Mouse (Mus musculus): ENCODE measurements at regions not wholly inside any gene's neighbourhood (a gene's known extent, or its start where the extent isn't known, plus 50 kb on each side); places are given as distances from the start of the nearest gene placed in this dataset.
A peak's percentile ranks its signal among the peaks of the same experiment; 100 is the strongest.
"Not testable (repeated sequence)": the region's sequence is repeated elsewhere in the genome, so short reads cannot be mapped to it uniquely, and the experiment has no call there.

DNA sequence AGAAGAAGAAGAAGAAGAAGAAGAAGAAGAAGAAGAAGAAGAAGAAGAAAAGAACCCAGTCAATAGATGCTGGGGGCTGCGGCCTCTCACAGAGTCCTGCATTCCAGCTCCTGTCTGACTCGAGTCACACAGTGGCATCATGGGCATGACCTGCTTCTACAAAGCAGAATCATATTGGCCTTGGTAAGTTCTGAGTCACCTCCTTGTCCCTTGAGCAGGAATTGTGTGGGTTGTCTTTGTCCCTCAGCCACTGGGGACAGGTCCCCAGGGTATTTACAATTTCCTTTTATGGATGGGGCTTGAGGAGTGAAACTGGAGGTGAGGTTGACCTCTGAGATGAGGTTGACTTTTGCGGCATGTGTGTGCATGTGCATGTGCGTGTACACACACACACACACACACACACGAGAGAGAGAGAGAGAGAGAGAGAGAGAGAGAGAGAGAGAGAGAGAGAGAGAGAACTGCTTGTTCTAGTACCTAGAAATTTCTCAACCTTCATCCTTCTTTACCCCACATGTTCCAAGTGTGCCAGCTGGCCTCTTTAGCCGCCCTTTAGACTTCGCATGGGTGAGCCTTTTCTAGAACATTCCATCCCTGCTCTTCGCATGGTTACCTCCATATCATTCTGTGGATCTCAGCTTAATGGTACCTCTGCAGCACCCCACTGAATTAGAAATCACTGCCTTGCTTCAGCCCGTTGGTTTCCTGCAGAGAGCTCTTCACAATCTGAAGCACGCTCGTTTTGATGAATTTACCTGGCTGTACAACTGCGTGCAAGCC is 283.2 kb downstream of the 4933412E24Rik start:
- no peak for DNase-seq (ENCODE audit: low read depth)

DNA sequence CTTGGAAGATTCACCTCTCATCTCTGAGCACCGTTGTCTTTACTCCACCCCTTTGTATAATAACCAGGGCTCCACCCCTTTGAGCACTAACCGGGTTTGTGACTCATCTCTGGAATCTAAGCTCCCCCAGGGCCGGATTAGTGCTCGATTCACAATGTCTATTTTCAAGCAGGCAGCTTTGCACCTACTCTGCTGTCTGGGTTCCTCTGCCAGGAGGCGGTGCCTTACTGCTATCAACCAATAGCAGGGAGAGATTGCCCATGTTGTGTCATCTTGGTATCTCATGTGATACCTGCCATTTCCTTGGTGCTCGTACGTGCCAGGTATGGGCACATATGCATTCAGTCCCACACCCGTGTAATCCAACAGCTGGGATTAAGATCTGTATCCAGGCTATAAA is 285.3 kb downstream of the 4933412E24Rik start:
- peak; percentile 89 for DNase-seq (ENCODE audit: low read depth)

GRCm38 (mm10) chr15:59728817-59729560 is 287.4 kb downstream of the 4933412E24Rik start:
- DNase-seq (ENCODE audit: low read depth), result no peak

DNA sequence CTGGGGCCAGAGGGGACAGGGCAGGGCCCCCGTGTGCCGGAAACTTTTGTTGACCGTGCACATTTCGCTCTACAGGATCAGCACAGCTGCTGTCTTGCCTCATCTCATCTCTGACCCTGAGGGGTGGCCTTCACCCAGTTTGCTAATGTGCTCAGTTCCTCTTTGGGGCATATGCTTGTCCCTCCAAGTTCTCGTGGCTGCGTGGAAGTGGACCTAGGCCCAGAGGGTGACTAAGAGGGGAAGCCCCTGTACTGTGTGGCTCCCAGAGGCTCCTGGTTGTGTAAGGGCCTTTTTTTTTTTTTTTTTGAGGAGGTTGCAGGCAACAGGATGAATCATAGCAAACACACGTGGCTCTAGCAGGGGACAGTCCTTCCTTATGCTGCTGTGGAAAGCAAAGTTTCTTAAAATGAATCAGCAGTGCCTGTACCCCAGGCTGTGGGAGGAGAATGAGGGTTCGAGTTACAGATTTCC is 288.2 kb downstream of the 4933412E24Rik start:
- no peak for DNase-seq (ENCODE audit: low read depth)

GRCm38 (mm10) chr15:59725881-59726280 is 290.5 kb downstream of the 4933412E24Rik start:
- no peak for DNase-seq (ENCODE audit: low read depth)

- no peak for DNase-seq (ENCODE audit: low read depth)
These were observed 293.6 kb downstream of the 4933412E24Rik start for GRCm38 (mm10) chr15:59722661-59723413.

GRCm38 (mm10) chr15:59721420-59721819 is 295.0 kb downstream of the 4933412E24Rik start:
- DNase-seq (ENCODE audit: low read depth), result no peak

DNA sequence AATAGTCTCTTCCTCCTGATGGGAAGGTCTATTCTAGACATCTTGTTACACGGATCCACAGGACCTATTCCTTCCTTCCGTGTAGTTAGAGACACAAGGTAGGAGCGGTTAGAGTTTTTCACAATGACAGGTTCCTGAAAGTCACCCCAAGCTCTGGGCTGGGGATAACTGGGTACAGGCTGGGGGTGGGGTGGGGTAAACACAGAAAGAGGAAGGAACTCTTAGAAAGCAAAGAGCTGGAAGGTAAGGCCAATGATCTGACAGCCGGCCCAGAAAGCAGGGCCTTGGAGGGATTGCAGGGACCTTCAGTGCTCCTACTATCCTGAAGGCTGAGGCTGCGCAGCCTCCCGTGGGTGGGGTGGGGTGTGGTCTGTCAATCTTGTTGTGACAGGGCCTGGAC is 295.4 kb downstream of the 4933412E24Rik start:
- no peak for DNase-seq (ENCODE audit: low read depth)

DNA sequence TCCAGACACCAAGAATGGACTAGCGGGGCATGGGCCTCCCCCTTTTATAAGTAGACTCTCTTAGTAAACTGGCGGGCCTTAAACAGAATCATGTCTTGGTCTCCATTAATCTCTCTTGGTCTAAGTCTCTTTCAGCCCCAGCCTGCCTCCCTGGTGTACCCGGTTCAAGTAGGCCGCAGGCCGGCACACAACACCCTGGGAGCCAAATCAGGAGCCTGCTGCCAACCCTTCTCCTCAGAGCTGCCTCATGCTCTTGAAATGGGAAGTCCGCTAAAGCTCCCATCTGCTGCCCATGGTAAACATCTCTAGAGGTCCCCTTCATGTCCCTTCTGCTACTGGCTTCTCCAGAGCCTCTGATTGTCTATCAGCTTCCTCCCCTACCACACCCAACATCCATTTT is 296.3 kb downstream of the 4933412E24Rik start:
- DNase-seq (ENCODE audit: low read depth), result no peak

DNA sequence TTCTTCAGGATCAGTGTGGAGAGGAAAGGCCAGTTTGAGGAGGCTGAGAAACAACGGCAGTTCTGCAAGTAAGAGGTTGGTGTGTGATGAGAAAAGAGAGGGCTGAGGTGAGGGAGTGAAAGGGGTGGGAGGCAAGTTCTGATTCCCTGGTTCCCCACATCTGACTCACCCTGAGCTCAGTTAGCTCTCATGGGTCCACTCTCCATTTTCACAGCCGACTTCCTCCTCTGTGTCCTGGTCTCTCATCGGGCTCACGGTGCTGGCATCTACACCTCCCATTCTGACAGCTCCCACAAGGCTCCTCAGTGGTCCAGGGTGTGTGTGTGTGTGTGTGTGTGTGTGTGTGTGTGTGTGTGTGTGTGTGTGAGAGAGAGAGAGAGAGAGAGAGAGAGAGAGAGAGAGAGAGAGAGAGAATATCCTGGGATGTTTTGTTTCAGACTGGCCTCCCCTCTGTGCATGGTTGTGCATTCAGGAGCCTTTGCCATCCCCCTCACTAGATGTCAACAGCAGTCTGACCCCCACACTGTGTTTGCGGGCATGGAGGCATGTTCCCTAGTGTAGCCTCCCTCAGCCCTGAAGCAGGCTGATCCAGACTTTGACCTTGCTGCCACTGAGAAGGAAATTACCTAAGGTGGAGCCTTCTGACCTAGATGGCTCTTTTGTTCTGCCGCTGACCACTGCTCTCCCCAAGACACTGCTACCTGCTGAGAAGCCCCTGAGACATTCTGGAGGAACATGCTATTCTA is 296.9 kb downstream of the 4933412E24Rik start:
- DNase-seq (ENCODE audit: low read depth), result not testable (repeated sequence)

DNA sequence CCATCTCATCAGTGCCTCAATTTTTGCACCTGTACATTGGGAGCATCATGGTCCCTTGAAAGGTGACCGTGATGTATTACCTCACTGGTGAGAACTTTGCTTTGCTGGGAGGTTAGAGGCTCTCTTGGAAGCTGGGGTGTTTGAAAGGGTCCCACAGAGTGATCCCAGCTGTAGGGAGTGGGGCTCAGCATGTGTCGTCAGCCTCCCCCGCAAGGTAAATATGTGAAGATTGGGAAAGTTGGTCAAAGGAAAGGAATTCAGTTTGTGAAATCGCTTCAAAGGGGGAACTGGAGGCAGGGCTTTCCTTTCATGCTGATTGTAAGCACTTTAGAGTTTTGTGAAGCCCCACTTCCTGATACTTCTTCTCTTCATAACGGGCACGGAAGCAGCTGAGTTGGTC is 299.5 kb downstream of the 4933412E24Rik start:
- DNase-seq (ENCODE audit: low read depth), result no peak

DNA sequence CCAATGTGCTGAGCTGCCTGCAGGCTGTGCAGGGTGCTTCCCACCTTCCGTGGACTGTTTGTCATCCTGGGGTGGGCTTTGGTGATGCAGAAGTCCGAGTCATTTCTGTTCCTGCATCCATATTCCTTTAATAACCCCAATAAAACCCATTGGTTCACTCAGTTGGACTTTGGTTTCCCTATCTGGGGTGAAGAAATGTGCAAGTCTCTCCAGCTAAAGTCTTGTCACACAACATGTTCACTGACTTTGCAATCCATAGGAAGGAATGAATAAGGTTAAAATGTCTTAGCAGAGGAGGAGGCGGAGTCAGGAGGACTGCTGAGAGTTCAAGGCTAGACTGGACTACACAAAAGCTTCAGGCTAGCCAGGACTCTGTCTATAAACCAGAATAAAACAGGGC is 300.5 kb downstream of the 4933412E24Rik start:
- DNase-seq (ENCODE audit: low read depth), result no peak

- DNase-seq (ENCODE audit: low read depth), result no peak
These were observed 302.3 kb downstream of the 4933412E24Rik start for GRCm38 (mm10) chr15:59713965-59714739.

DNA sequence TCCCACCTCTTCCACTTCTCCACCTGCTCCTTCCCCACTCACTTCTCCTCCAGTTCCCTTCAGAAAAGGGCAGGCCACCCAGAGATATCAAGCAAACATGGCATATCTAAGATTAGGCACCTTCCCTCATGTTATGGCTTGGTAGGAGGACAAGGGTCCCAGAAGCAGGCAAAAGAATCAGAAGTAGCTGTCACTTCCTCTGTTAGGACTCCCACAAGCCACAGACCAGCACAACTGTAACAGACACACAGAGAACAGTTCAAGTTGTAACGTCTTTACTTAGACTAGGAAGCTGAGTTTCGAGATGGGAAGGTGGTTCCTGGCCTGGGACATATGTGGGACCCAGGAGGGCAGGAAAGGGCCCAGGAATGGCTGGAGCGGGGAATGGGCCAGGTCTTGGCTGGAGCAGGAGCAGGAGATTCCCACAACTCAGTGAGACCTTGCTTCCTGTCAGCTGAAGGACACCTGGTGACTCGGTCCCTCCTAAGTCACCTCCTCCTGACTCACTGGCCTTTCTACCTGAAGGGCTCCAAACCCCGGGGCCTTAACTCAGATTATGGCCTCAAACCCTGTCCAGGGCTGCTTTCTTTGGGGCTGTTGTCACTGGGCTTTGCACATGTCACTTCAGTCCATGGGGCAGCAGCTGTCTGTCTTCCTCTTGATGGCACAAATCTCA is 304.2 kb downstream of the 4933412E24Rik start:
- DNase-seq (ENCODE audit: low read depth), result no peak

DNA sequence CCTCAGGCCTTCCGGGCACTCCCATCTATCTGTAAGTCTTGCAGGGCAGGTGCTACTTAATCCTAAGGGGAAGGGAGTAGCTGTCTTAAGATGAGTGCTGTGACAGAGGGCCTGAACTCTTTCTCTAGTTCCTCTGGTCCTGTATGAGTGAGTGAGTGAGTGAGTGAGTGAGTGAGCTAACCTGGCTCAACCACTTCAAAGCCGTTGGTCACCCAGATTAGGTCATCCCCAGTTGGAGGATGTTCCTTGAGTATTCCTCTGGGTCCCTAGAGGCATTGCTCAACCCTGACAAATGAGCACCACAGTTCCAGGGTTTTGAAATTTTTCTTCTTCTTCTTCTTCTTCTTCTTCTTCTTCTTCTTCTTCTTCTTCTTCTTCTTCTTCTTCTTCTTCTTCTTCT is 306.5 kb downstream of the 4933412E24Rik start:
- no peak for DNase-seq (ENCODE audit: low read depth)

DNA sequence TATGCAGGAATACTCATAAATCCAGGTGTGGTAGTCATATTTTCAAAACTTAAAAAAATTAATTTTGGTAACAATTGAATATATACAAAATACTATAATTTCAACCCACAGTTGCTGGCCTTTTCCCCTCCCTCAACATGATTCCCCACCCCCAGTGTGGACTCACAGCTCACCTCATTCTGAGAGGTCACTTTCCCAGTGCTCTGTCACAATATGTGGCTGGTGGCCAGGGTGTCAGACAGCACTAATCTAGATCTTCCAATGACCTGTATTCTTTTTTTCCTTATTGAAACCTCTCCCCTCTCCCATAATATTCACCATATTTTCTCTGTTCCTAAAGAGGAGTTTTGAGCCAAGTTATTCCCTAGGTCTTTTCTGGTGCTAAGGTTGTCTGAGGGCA is 308.0 kb downstream of the 4933412E24Rik start:
- DNase-seq (ENCODE audit: low read depth), result no peak

GRCm38 (mm10) chr15:59707081-59707480 is 309.3 kb downstream of the 4933412E24Rik start:
- no peak for DNase-seq (ENCODE audit: low read depth)

Data from gonadal fat pad, adult 2 months (tissue).